Mouse (Mus musculus) liver, postnatal 0 days (tissue): ENCODE measurements at regions not wholly inside any gene's neighbourhood (a gene's known extent, or its start where the extent isn't known, plus 50 kb on each side); places are given as distances from the start of the nearest gene placed in this dataset.
A peak's percentile ranks its signal among the peaks of the same experiment; 100 is the strongest.

Experiments
- ATAC-seq: fragments of 200-750 bp; cut with Nextera tagmentation; 2 replicates; pipeline ENCODE4 v1.8.0; 2017; ENCODE audit warnings: mild to moderate bottlenecking, moderate library complexity
- DNase-seq: peaks from one replicate; pipeline ENCODE4 v3.0.0-alpha.2; 2016
- H3K27ac ChIP-seq: fragments of 300-500 bp; sonication (generic); 2 replicates; pipeline ENCODE4 v1.5.1; 2014; ENCODE audit warnings: antibody characterized with exemption, moderate library complexity, mild to moderate bottlenecking, low read depth
- H3K27me3 ChIP-seq: fragments of 300-500 bp; sonication (generic); 2 replicates; pipeline ENCODE4 v1.6.1; 2014; ENCODE audit warnings: low read length, control low read depth, mixed read lengths; ENCODE audit not compliant: insufficient read depth
- H3K36me3 ChIP-seq: fragments of 300-500 bp; sonication (generic); replicated peaks from 2 replicates; pipeline ENCODE4 v1.6.1; 2014; ENCODE audit warnings: mild to moderate bottlenecking, control low read depth, low read length, moderate library complexity, mixed read lengths; ENCODE audit not compliant: insufficient read depth
- H3K4me1 ChIP-seq: fragments of 300-500 bp; sonication (generic); 2 replicates; pipeline ENCODE4 v1.6.1; 2014; ENCODE audit warnings: antibody characterized with exemption, mild to moderate bottlenecking, control low read depth; ENCODE audit not compliant: insufficient read depth
- H3K4me2 ChIP-seq: fragments of 300-500 bp; sonication (generic); 2 replicates; pipeline ENCODE4 v1.6.1; 2014; ENCODE audit warnings: low read depth, mild to moderate bottlenecking, low read length, moderate library complexity, mixed read lengths
- H3K4me3 ChIP-seq: fragments of 300-500 bp; sonication (generic); 2 replicates; pipeline ENCODE4 v1.5.1; 2014; ENCODE audit warnings: low read depth, low read length
- H3K9ac ChIP-seq: fragments of 300-500 bp; sonication (generic); replicated peaks from 2 replicates; pipeline ENCODE4 v1.6.1; 2014; ENCODE audit warnings: mild to moderate bottlenecking, moderate library complexity
- H3K9me3 ChIP-seq: fragments of 300-500 bp; sonication (generic); 2 replicates; pipeline ENCODE4 v1.6.1; 2016; ENCODE audit warnings: mild to moderate bottlenecking, control low read depth, low read length, mixed read lengths
- CTCF ChIP-seq: sonication (generic); IDR thresholded peaks from 2 replicates; pipeline ENCODE4 v1.5.1; 2016; ENCODE audit warnings: antibody characterized with exemption, low read depth
- EP300 ChIP-seq: IDR thresholded peaks from 2 replicates; pipeline ENCODE4 v1.6.1; 2016; ENCODE audit warnings: antibody characterized with exemption, low read depth, mild to moderate bottlenecking
- WGBS: fragments of 180-500 bp; shearing (Covaris S2); extraction: QIAGEN DNeasy Blood & Tissue Kit; methylation state at CpG from one replicate; pipeline ENCODE4 v1.1.7; 2014; ENCODE audit not compliant: insufficient replicate concordance; 5-methylcytosine and 5-hydroxymethylcytosine counted together

DNA sequence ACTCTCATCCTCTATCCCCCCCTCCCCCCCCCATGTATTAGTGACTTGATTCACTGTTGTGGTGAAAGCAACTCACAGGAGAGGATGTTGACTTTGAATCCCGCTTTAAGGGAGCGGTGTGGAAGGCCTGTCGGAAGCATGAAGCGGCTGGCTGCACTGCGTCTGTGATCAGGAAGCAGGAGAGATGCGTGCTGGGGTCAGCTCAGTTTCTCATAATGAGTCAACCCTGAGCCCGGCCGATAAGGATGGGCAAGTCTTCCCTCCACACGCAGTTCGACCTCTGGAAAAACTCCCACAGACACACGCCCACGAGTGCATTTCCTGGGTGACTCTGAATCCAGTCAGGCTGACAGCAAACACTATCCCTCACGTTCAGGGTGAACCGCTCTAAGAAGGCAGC lies 398.0 kb downstream of the Sox9 start:
- no peak for DNase-seq
- no peaks in the 10 kb centered on the region for H3K36me3 ChIP-seq
- no peak for ATAC-seq
- no peak overlapping the region for H3K27ac ChIP-seq
- H3K27me3 ChIP-seq, result no peaks in the 10 kb centered on the region
- no peaks in the 10 kb centered on the region for H3K4me1 ChIP-seq
- no peak overlapping the region for H3K4me3 ChIP-seq
- WGBS, result 59% methylated on average over 14 of the region's 14 CpGs
- no peak overlapping the region for H3K9ac ChIP-seq
- H3K9me3 ChIP-seq, result no peaks in the 10 kb centered on the region
- no peak overlapping the region for H3K4me2 ChIP-seq
- TF ChIP-seq EP300, result no peak
- no peak for TF ChIP-seq CTCF

DNA sequence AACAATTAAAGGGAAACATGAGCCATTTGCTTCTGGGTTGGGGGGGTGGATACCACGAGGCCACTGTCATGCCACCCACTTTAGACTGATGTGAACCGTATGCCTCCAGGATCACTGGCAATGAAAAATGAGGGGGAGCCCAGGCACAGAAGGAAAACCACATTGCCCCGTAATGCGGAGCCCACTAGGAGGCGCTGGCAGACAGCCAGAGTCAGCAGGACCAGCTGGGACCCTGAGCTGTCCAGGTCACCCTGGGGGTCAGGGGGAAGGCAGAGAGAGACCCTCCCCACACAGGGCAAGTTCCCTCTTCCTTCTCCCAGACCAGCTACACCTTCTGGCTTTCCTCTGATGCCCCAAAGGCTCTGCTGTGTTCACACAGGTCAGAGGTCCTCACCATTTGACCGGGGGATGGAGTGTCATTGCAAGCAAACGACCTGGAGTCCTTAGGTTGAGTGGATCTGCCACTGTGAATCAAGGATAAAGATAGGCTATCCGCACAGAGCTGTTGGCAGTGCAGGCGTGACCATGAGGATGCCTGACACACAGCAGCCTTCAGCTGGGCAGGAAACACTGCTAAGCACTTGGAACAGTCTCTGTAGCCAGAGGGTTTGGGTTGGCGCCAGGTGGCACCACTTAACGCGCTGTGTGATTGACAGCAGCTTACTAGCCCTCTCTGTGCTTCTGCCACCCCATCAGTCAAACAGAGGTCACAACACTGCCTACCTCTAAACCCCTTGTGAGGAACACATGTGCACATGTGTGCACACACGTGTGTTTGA lies 400.2 kb downstream of the Sox9 start:
- H3K36me3 ChIP-seq, result no peaks in the 10 kb centered on the region
- no peaks in the 10 kb centered on the region for H3K9me3 ChIP-seq
- H3K4me2 ChIP-seq, result no peak overlapping the region
- ATAC-seq (no peak), DNase-seq (no peak)
- WGBS, result 63% methylated on average over 13 of the region's 13 CpGs
- no peak overlapping the region for H3K4me3 ChIP-seq
- H3K27ac ChIP-seq, result no peak overlapping the region
- H3K9ac ChIP-seq, result no peak overlapping the region
- TF ChIP-seq CTCF (peak; percentile 33), EP300 (no peak)
- H3K27me3 ChIP-seq, result no peaks in the 10 kb centered on the region
- H3K4me1 ChIP-seq, result no peaks in the 10 kb centered on the region

DNA sequence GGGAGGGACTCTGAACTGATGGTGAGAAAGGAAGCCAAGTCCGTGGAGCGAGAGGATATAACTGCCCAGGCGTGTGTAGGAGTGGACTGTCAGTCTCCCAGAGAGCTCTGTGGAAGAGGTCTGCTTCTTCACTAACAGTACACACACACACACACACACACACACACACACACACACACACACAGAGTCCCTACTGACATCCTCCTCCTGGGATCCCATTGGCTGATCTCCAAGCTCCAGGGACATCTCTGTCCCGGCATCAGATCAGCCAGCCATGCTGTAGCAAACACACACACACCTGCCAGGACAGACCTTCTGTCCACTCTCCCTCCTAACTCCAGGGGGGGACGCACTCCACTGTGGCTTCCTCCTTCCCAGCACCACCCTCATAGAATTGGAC lies 401.5 kb downstream of the Sox9 start:
- TF ChIP-seq EP300, result no peak
- no peak for TF ChIP-seq CTCF
- DNase-seq (no peak), ATAC-seq (no peak)
- H3K4me3 ChIP-seq, result no peak overlapping the region
- H3K9ac ChIP-seq, result no peak overlapping the region
- no peaks in the 10 kb centered on the region for H3K27me3 ChIP-seq
- no peaks in the 10 kb centered on the region for H3K4me1 ChIP-seq
- H3K36me3 ChIP-seq, result no peaks in the 10 kb centered on the region
- 59% methylated on average over 5 of the region's 5 CpGs for whole genome bisulfite sequencing
- no peak overlapping the region for H3K27ac ChIP-seq
- no peaks in the 10 kb centered on the region for H3K9me3 ChIP-seq
- H3K4me2 ChIP-seq, result no peak overlapping the region

DNA sequence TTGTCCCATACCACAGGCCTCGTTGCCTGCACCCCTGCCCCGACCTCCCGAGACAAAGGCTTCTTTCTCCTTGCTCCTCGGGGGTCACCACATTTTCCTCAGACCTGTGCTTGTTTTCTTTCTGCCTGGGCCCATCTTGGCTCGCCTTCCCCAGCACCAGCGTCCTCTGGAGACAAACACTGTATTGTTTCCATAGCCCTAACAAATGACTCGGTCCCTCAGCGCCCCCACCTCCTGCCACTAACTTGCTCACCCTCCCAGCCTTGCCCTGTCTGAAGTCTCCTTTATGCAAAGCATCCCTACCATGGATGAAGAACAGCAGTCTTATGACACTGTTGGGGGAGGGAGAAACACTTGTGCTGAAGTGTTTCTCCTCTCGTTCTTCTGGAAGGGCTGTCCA lies 402.1 kb downstream of the Sox9 start:
- no peak for DNase-seq
- TF ChIP-seq EP300 (no peak), CTCF (no peak)
- WGBS, result 35% methylated on average over 9 of the region's 9 CpGs
- no peaks in the 10 kb centered on the region for H3K4me1 ChIP-seq
- H3K9me3 ChIP-seq, result no peaks in the 10 kb centered on the region
- no peak overlapping the region for H3K4me3 ChIP-seq
- no peak for ATAC-seq
- H3K27me3 ChIP-seq, result no peaks in the 10 kb centered on the region
- H3K4me2 ChIP-seq, result no peak overlapping the region
- H3K36me3 ChIP-seq, result no peaks in the 10 kb centered on the region
- H3K27ac ChIP-seq, result no peak overlapping the region
- H3K9ac ChIP-seq, result no peak overlapping the region

DNA sequence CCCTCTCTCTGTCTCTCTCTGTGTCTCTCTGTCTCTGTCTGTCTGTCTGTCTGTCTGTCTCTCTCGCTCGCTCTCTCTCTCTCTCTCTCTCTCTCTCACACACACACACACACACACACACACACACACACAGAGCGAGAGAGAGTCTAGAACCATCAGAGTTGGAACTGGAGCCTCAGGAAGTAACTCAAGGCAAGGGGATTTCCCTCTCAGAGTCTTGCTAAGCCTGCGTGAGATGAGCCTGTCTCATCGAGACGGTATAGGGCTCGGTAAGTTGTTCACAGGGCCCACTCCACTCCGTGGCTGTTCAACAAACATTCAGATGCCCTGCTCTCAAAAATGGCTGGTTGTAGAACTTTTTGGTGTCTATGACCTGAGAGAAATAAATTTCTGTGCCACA lies 405.4 kb downstream of the Sox9 start:
- H3K4me1 ChIP-seq, result no peaks in the 10 kb centered on the region
- no peak overlapping the region for H3K27ac ChIP-seq
- DNase-seq (no peak), ATAC-seq (no peak)
- H3K27me3 ChIP-seq, result no peaks in the 10 kb centered on the region
- no peak overlapping the region for H3K9ac ChIP-seq
- 67% methylated on average over 7 of the region's 8 CpGs for WGBS
- H3K4me3 ChIP-seq, result no peak overlapping the region
- H3K36me3 ChIP-seq, result no peaks in the 10 kb centered on the region
- no peaks in the 10 kb centered on the region for H3K9me3 ChIP-seq
- no peak overlapping the region for H3K4me2 ChIP-seq
- TF ChIP-seq EP300 (no peak), CTCF (no peak)

DNA sequence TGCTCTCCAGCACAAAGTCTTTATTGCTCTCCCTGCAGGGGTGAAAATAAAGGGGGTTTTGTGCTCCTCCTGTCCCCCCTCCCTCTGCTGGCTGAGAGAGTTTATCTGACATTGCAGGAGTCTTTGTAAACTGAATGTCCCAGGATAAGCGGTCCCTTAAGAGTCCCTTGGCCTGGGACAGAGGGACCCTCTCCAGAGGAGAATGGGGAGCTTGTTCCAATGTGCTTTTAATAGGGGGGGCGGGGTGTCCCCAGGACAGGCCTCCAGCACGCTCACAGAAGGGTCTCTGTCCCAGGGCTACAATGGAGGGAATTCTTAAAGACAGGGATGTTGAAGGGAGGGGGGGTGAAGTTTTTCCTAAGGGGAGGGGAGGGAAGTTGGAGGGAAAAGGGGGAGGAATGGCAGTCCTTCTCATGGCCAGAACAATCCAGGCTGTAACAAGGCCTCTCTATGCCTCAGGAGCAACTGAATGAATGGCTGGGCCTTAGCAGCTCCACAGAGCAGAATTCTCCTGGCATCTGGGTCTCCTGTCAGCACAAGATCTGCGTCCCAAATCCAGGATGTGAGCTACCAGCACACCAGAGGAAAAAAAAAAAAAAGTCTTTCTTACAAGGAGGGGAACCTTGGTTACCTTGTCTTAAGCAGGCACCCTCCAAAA lies 406.4 kb downstream of the Sox9 start:
- no peaks in the 10 kb centered on the region for H3K36me3 ChIP-seq

More for the DNA sequence above, 406.4 kb downstream of the Sox9 start:
- no peak for ATAC-seq
- Histone ChIP-seq H3K27ac (no peak overlapping the region), H3K9ac (no peak overlapping the region), H3K4me2 (no peak overlapping the region), H3K4me3 (no peak overlapping the region), H3K27me3 (no peaks in the 10 kb centered on the region), H3K9me3 (no peaks in the 10 kb centered on the region), H3K4me1 (no peaks in the 10 kb centered on the region)
- TF ChIP-seq EP300 (no peak), CTCF (no peak)
- WGBS, result 57% methylated on average over 4 of the region's 4 CpGs
- DNase-seq, result no peak
